Mouse (Mus musculus) heart, embryonic 12.5 days (tissue): Measurements from ENCODE around the gene S100a16. TPM values are rescaled to one million over a fixed set of nuclear protein-coding genes. Genes with fewer than 3 reads are reported as not detected.

Source experiments
- ATAC-seq: fragments of 200-750 bp; cut with Nextera tagmentation; 2 replicates; pipeline ENCODE4 v1.8.0; 2017; ENCODE audit warnings: moderate TSS enrichment, moderate library complexity; ENCODE audit not compliant: insufficient number of reproducible peaks, low FRiP score
- H3K27ac ChIP-seq: fragments of 300-500 bp; sonication (generic); 2 replicates; pipeline ENCODE4 v1.5.1; 2016; ENCODE audit warnings: mild to moderate bottlenecking, moderate library complexity; ENCODE audit not compliant: poor library complexity, severe bottlenecking
- H3K27me3 ChIP-seq: fragments of 300-500 bp; sonication (generic); replicated peaks from 2 replicates; pipeline ENCODE4 v1.6.1; 2016; ENCODE audit warnings: mild to moderate bottlenecking, moderate library complexity
- H3K36me3 ChIP-seq: fragments of 300-500 bp; sonication (generic); 2 replicates; pipeline ENCODE4 v1.6.1; 2016; ENCODE audit warnings: mild to moderate bottlenecking, moderate library complexity
- H3K4me1 ChIP-seq: fragments of 300-500 bp; sonication (generic); replicated peaks from 2 replicates; pipeline ENCODE4 v1.6.1; 2016; ENCODE audit warnings: mild to moderate bottlenecking
- H3K4me2 ChIP-seq: fragments of 300-500 bp; sonication (generic); 2 replicates; pipeline ENCODE4 v1.6.1; 2016; ENCODE audit warnings: mild to moderate bottlenecking, moderate library complexity
- H3K4me3 ChIP-seq: fragments of 300-500 bp; sonication (generic); 2 replicates; pipeline ENCODE4 v1.5.1; 2016; ENCODE audit warnings: mild to moderate bottlenecking
- H3K9ac ChIP-seq: fragments of 300-500 bp; sonication (generic); 2 replicates; pipeline ENCODE4 v1.6.1; 2016; ENCODE audit warnings: mild to moderate bottlenecking, moderate library complexity
- H3K9me3 ChIP-seq: fragments of 300-500 bp; sonication (generic); replicated peaks from 2 replicates; pipeline ENCODE4 v1.6.1; 2016; ENCODE audit warnings: mild to moderate bottlenecking, moderate library complexity
- WGBS: fragments of 180-500 bp; shearing (Covaris S2); methylation state at CpG from one replicate; pipeline ENCODE4 v1.1.7; 2016; 5-methylcytosine and 5-hydroxymethylcytosine counted together
- polyA plus RNA-seq: library from polyadenylated mRNA; unstranded; fragments of >200 nt; fragmentation: Nextera tagmentation; extraction: Ambion mirVana; gene quantifications from 2 replicates; pipeline ENCODE4 v1.2.1, GENCODE M21; 2016

S100a16 gene
- polyA plus RNA-seq, 1 experiment from 2014 or later, result 31.9 TPM

GRCm38 (mm10) chr3:90586016-90586643, 49.1 kb downstream of the S100a16 start:
- no peak for ATAC-seq
- Histone ChIP-seq H3K4me3 (no peak overlapping the region), H3K9ac (no peak overlapping the region), H3K4me1 (peaks cover 26% of the 10 kb centered on the region), H3K9me3 (no peaks in the 10 kb centered on the region), H3K36me3 (no peaks in the 10 kb centered on the region), H3K4me2 (no peak overlapping the region), H3K27ac (no peak overlapping the region), H3K27me3 (no peaks in the 10 kb centered on the region)
- 81% methylated on average over 15 of the region's 15 CpGs for WGBS

GRCm38 (mm10) chr3:90586906-90587305, 49.9 kb downstream of the S100a16 start:
- Histone ChIP-seq H3K4me1 (peaks cover 26% of the 10 kb centered on the region), H3K4me3 (no peak overlapping the region), H3K9ac (no peak overlapping the region), H3K27ac (no peak overlapping the region; the same call in 1 of the 2 replicates), H3K36me3 (no peaks in the 10 kb centered on the region), H3K4me2 (no peak overlapping the region), H3K9me3 (no peaks in the 10 kb centered on the region), H3K27me3 (no peaks in the 10 kb centered on the region)
- ATAC-seq, result no peak
- WGBS, result 41% methylated on average over 10 of the region's 10 CpGs

- H3K4me1 ChIP-seq, result peaks cover 26% of the 10 kb centered on the region
- H3K27ac ChIP-seq, result no peak overlapping the region
- WGBS, result 79% methylated on average over 14 of the region's 14 CpGs
- H3K9me3 ChIP-seq, result no peaks in the 10 kb centered on the region
- no peak overlapping the region for H3K9ac ChIP-seq
- no peaks in the 10 kb centered on the region for H3K27me3 ChIP-seq
- no peaks in the 10 kb centered on the region for H3K36me3 ChIP-seq
- H3K4me3 ChIP-seq, result no peak overlapping the region
- H3K4me2 ChIP-seq, result no peak overlapping the region
- ATAC-seq, result no peak
Observed at GRCm38 (mm10) chr3:90587361-90588101, 50.5 kb downstream of the S100a16 start.

GRCm38 (mm10) chr3:90589390-90589789, 52.3 kb downstream of the S100a16 start:
- no peaks in the 10 kb centered on the region for H3K36me3 ChIP-seq
- H3K9me3 ChIP-seq, result 0 out of 2 replicates have a peak, but pooled peaks cover 8% of the 10 kb centered on the region
- H3K27ac ChIP-seq, result no peak overlapping the region
- H3K9ac ChIP-seq, result no peak overlapping the region
- no peak overlapping the region for H3K4me3 ChIP-seq
- peaks cover 15% of the 10 kb centered on the region for H3K4me1 ChIP-seq
- H3K27me3 ChIP-seq, result no peaks in the 10 kb centered on the region
- no peak overlapping the region for H3K4me2 ChIP-seq
- no peak for ATAC-seq
- 64% methylated on average over 6 of the region's 6 CpGs for WGBS

- Histone ChIP-seq H3K27me3 (no peaks in the 10 kb centered on the region), H3K9me3 (0 out of 2 replicates have a peak, but pooled peaks cover 8% of the 10 kb centered on the region), H3K4me2 (no peak within 1 kb of the TSS), H3K9ac (no peak within 1 kb of the TSS), H3K27ac (no peak within 1 kb of the TSS), H3K4me3 (no peak within 1 kb of the TSS), H3K36me3 (no peaks in the 10 kb centered on the region), H3K4me1 (peaks cover 14% of the 10 kb centered on the region)
- WGBS, result 76% methylated on average over 8 of the region's 8 CpGs
- ATAC-seq, result no peak
Observed at GRCm38 (mm10) chr3:90589947-90590346, 52.9 kb downstream of the S100a16 start, which contains the start of gene S100a2. Gene S100a2 (plus strand): TSS chr3:90590247.

Other genes with a start within 250 kb of the S100a16 start
- 8.5 and 10.0 TPM in 2 replicates for gene Gatad2b, start 244.1 kb upstream of the S100a16 start, polyA plus RNA-seq
- gene Slc27a3, start 147.3 kb upstream of the S100a16 start, polyA plus RNA-seq, result 9.9 and 10.3 TPM in 2 replicates
- gene Ints3, start 103.6 kb upstream of the S100a16 start, polyA plus RNA-seq, result 31.1 and 32.2 TPM in 2 replicates
- 8.2 and 8.9 TPM in 2 replicates for gene Npr1, start 71.4 kb upstream of the S100a16 start, polyA plus RNA-seq
- 135 and 137 TPM in 2 replicates for gene Ilf2, start 61.1 kb upstream of the S100a16 start, polyA plus RNA-seq
- gene Snapin, start 46.2 kb upstream of the S100a16 start, polyA plus RNA-seq, result 72.9 and 75.3 TPM in 2 replicates
- 113 and 114 TPM in 2 replicates for gene Chtop, start 27.8 kb upstream of the S100a16 start, polyA plus RNA-seq
- gene S100a1, start 22.9 kb upstream of the S100a16 start, polyA plus RNA-seq, result 145 and 148 TPM in 2 replicates
- gene S100a13, start 22.8 kb upstream of the S100a16 start, polyA plus RNA-seq, result 71.4 and 74.1 TPM in 2 replicates
- gene S100a14, start 10.4 kb upstream of the S100a16 start, polyA plus RNA-seq, result not detected in 2 replicates
- gene S100a3, start 23.3 kb downstream of the S100a16 start, polyA plus RNA-seq, result 0.30 and 0.55 TPM in 2 replicates
- not detected in 2 replicates for gene S100a2, start 53.0 kb downstream of the S100a16 start, polyA plus RNA-seq
- gene Gm42674, start 64.7 kb downstream of the S100a16 start, polyA plus RNA-seq, result not detected in 2 replicates
- 1.9 and 2.1 TPM in 2 replicates for gene S100a4, start 66.5 kb downstream of the S100a16 start, polyA plus RNA-seq
- gene S100a5, start 71.3 kb downstream of the S100a16 start, polyA plus RNA-seq, result not detected in 2 replicates
- gene S100a6, start 75.6 kb downstream of the S100a16 start, polyA plus RNA-seq, result 36.1 and 38.4 TPM in 2 replicates
- gene S100a7a, start 116.8 kb downstream of the S100a16 start, polyA plus RNA-seq, result 0.18 TPM in 1 of 2 replicates, not detected in the other
- 2.1 and 4.5 TPM in 2 replicates for gene S100a8, start 131.7 kb downstream of the S100a16 start, polyA plus RNA-seq
- 1.5 and 3.3 TPM in 2 replicates for gene S100a9, start 158.5 kb downstream of the S100a16 start, polyA plus RNA-seq
- gene Pglyrp4, start 189.7 kb downstream of the S100a16 start, polyA plus RNA-seq, result not detected in 2 replicates
- gene Gm5849, start 240.6 kb downstream of the S100a16 start, polyA plus RNA-seq, result not detected in 2 replicates